Mouse (Mus musculus) thymus, adult 2 months (tissue): ENCODE data around the gene Pax7.

Experiments
- CTCF ChIP-seq: fragments of 200-500 bp; IDR thresholded peaks from 2 replicates; pipeline ENCODE4 v1.5.1; 2012; ENCODE audit warnings: mild to moderate bottlenecking, control low read depth, low read length, moderate library complexity, borderline replicate concordance; ENCODE audit not compliant: control insufficient read depth, poor library complexity, insufficient read depth; ENCODE audit errors: extremely low read depth
- POLR2A ChIP-seq: fragments of 200-500 bp; IDR thresholded peaks from 2 replicates; pipeline ENCODE4 v1.6.1; 2012; ENCODE audit warnings: mild to moderate bottlenecking, low read length, control low read depth, moderate library complexity; ENCODE audit not compliant: control insufficient read depth, poor library complexity, insufficient read depth; ENCODE audit errors: extremely low read depth

GRCm38 (mm10) chr4:139782926-139783467 is 50.3 kb downstream of the Pax7 start:
- TF ChIP-seq POLR2A, result no peak
- no peak for TF ChIP-seq CTCF
